ENCODE assay signal across 29 mouse cellular contexts in the genomic region with DNA sequence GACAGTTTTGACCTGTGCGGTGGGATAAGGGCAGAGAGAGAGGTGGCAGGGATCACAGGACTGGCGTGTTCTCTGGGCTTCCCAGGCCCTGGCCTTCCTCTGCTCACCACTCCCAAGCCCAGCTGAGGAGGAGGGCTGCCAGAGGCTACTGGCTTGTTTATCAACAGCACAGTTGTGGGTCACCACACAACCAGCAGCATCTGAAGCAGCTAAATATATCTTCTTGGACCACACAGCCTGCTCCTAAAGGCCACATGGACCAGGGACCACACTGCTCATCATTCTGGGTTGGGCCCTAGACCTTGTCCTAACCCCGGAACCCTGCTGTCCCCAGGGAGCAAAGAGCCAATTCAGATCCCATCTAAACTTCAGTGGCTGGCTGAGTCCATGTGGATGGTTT. TPM values are rescaled to one million over a fixed set of nuclear protein-coding genes. Genes with fewer than 3 reads are reported as not detected.
A peak's percentile ranks its signal among the peaks of the same experiment; 100 is the strongest.
DNase-seq lines count a peak whose midpoint lies in the region; ATAC-seq lines count a peak whose summit lies in the region.
"Had no signal": no experiment of that assay in that cellular context is flagged by ENCODE, and none has a peak within 500 bp of the region (broad histone marks: within the 10 kb centered on the region; RNA-seq: fewer than 3 reads in every experiment).

No protein-coding gene starts in this region.

- H3K9me3 ChIP-seq in heart, embryonic 12.5 days (replicated peaks), result peaks cover 16% of the 10 kb centered on the region
- H3K9me3 ChIP-seq in embryonic facial prominence, embryonic 15.5 days (replicated peaks), result no peaks in the 10 kb centered on the region
- peaks cover 17% of the 10 kb centered on the region for H3K9me3 ChIP-seq in hindbrain, embryonic 10.5 days
- H3K9me3 ChIP-seq: liver, embryonic 15.5 days had no signal

- H3K27me3 ChIP-seq in heart, embryonic 12.5 days (replicated peaks), result no peaks in the 10 kb centered on the region
- no peaks in the 10 kb centered on the region for H3K27me3 ChIP-seq in embryonic facial prominence, embryonic 15.5 days
- H3K27me3 ChIP-seq in hindbrain, embryonic 10.5 days (ENCODE audit: insufficient read depth, poor library complexity, severe bottlenecking), result no peaks in the 10 kb centered on the region
- H3K27me3 ChIP-seq: hindbrain, embryonic 12.5 days; limb, embryonic 12.5 days; liver, embryonic 15.5 days; midbrain, embryonic 13.5 days; neural tube, embryonic 13.5 days; Patski had no signal

- H3K4me3 ChIP-seq in heart, embryonic 12.5 days, result no peak overlapping the region
- H3K4me3 ChIP-seq in embryonic facial prominence, embryonic 15.5 days (replicated peaks), result no peak overlapping the region
- H3K4me3 ChIP-seq in hindbrain, embryonic 10.5 days, result no peak overlapping the region
- H3K4me3 ChIP-seq: forebrain, embryonic 12.5 days; hindbrain, embryonic 12.5 days; left cerebral cortex, adult 2 months; limb, embryonic 12.5 days; liver, embryonic 15.5 days; midbrain, embryonic 13.5 days; neural tube, embryonic 13.5 days had no signal

- no peak overlapping the region for H3K9ac ChIP-seq in heart, embryonic 12.5 days
- H3K9ac ChIP-seq in embryonic facial prominence, embryonic 15.5 days, result no peak overlapping the region
- H3K9ac ChIP-seq: forebrain, embryonic 12.5 days; forebrain, postnatal 0 days; hindbrain, embryonic 12.5 days; limb, embryonic 12.5 days; liver, embryonic 15.5 days; lung, embryonic 14.5 days; midbrain, embryonic 13.5 days; neural tube, embryonic 13.5 days had no signal

- DNase-seq in gastrocnemius, adult 18-20 months (ENCODE audit: low spot score), result peak; percentile 62
- no peak for DNase-seq in gastrocnemius, postnatal 4 days (ENCODE audit: low spot score in 2 of 2)
- DNase-seq in heart, adult 8-10 months (ENCODE audit: low spot score), result peak; percentile 6
- peak; percentile 69 for DNase-seq in gastrocnemius, postnatal 25 days
- DNase-seq in hindbrain, embryonic 10.5 days (ENCODE audit: low spot score), result no peak
- DNase-seq: adrenal gland, postnatal 10 days; cerebellum, adult 8-10 months; cerebellum, postnatal 25 days; forebrain, postnatal 0 days; kidney, adult 8-10 months; kidney, postnatal 14 days; lung, embryonic 14.5 days; right cerebral cortex, postnatal 4 days; thymus, postnatal 4 days had no signal

- ATAC-seq in heart, embryonic 12.5 days (ENCODE audit: insufficient number of reproducible peaks, low FRiP score), result no peak
- ATAC-seq in embryonic facial prominence, embryonic 15.5 days (ENCODE audit: insufficient number of reproducible peaks, low FRiP score, low TSS enrichment, low read depth), result peak; percentile 62
- ATAC-seq: forebrain, postnatal 0 days; intestine, embryonic 16.5 days; midbrain, embryonic 13.5 days; Patski had no signal

- no peak overlapping the region for H3K27ac ChIP-seq in heart, embryonic 12.5 days (ENCODE audit: poor library complexity, severe bottlenecking)
- H3K27ac ChIP-seq in embryonic facial prominence, embryonic 15.5 days (replicated peaks), result no peak overlapping the region
- no peak overlapping the region for H3K27ac ChIP-seq in hindbrain, embryonic 10.5 days
- H3K27ac ChIP-seq: forebrain, embryonic 12.5 days; hindbrain, embryonic 12.5 days; left cerebral cortex, adult 2 months; limb, embryonic 12.5 days; liver, embryonic 15.5 days; macrophage; midbrain, embryonic 13.5 days; neural tube, embryonic 13.5 days had no signal

- H3K4me1 ChIP-seq in heart, embryonic 12.5 days (replicated peaks), result no peaks in the 10 kb centered on the region
- no peaks in the 10 kb centered on the region for H3K4me1 ChIP-seq in embryonic facial prominence, embryonic 15.5 days
- no peaks in the 10 kb centered on the region for H3K4me1 ChIP-seq in hindbrain, embryonic 10.5 days (replicated peaks)
- H3K4me1 ChIP-seq: forebrain, embryonic 12.5 days; hindbrain, embryonic 12.5 days; limb, embryonic 12.5 days; liver, embryonic 15.5 days; midbrain, embryonic 13.5 days; neural tube, embryonic 13.5 days had no signal

- no peak overlapping the region for H3K4me2 ChIP-seq in heart, embryonic 12.5 days
- H3K4me2 ChIP-seq in embryonic facial prominence, embryonic 15.5 days (replicated peaks), result no peak overlapping the region
- H3K4me2 ChIP-seq: forebrain, embryonic 12.5 days; heart, embryonic 11.5 days; hindbrain, embryonic 12.5 days; limb, embryonic 12.5 days; liver, embryonic 15.5 days; lung, embryonic 14.5 days; midbrain, embryonic 13.5 days; neural tube, embryonic 13.5 days had no signal

- peaks cover 14% of the 10 kb centered on the region for H3K36me3 ChIP-seq in heart, embryonic 12.5 days
- H3K36me3 ChIP-seq in embryonic facial prominence, embryonic 15.5 days, result 0 out of 2 replicates have a peak, but pooled peaks cover 4% of the 10 kb centered on the region
- H3K36me3 ChIP-seq in hindbrain, embryonic 10.5 days, result peaks cover 32% of the 10 kb centered on the region
- H3K36me3 ChIP-seq: liver, embryonic 15.5 days had no signal

- 64% methylated on average over 3 of the region's 3 CpGs for WGBS in heart, embryonic 12.5 days
- 70% methylated on average over 3 of the region's 3 CpGs for WGBS in embryonic facial prominence, embryonic 15.5 days
- WGBS in hindbrain, embryonic 10.5 days, result 92% methylated on average over 3 of the region's 3 CpGs

RNA-seq across cellular contexts. Expression of gene Chac1, which starts 13.9 kb away (rescaled TPM):
- 100 to 1,000 TPM in 1 of 2 experiments, 10 to 100 TPM in 1; 50.6 to 108 TPM for total RNA-seq in gastrocnemius, adult 18-20 months (2021)
- under 1 TPM; 0.65 to 0.88 TPM for total RNA-seq in gastrocnemius, postnatal 4 days (2021)
- 10 to 100 TPM in 1 of 4 experiments, 1 to 10 TPM in 3; 2.8 to 15.4 (median 5.2) TPM for total RNA-seq in heart, adult 8-10 months (2022)
- 0.12 and 0.31 TPM in 2 replicates for polyA plus RNA-seq in heart, embryonic 12.5 days (2016; fragmentation: Nextera tagmentation; extraction: Ambion mirVana)
- polyA plus RNA-seq in embryonic facial prominence, embryonic 15.5 days (2015; fragmentation: Nextera tagmentation; extraction: Ambion mirVana), result 2.1 and 2.4 TPM in 2 replicates
- total RNA-seq in gastrocnemius, postnatal 25 days (2021), result 10 to 100 TPM; 14.2 to 69.5 TPM
- 0.67 and 0.81 TPM in 2 replicates for polyA plus RNA-seq in hindbrain, embryonic 10.5 days (2016; fragmentation: Nextera tagmentation; extraction: Ambion mirVana)
- total RNA-seq: megakaryocyte-erythroid progenitor cell, adult 5-6 weeks had no signal

RNA-seq across cellular contexts. Expression of gene Dll4, which starts 39.4 kb away (rescaled TPM):
- total RNA-seq in gastrocnemius, adult 18-20 months (2021), result 1 to 10 TPM; 3.2 to 4.5 TPM
- total RNA-seq in gastrocnemius, postnatal 4 days (2021), result 10 to 100 TPM; 13.7 to 13.9 TPM
- 10 to 100 TPM; 12.1 to 18.7 (median 18.6) TPM for total RNA-seq in heart, adult 8-10 months (2022)
- polyA plus RNA-seq in heart, embryonic 12.5 days (2016; fragmentation: Nextera tagmentation; extraction: Ambion mirVana), result 6.5 and 6.8 TPM in 2 replicates
- 5.7 and 5.8 TPM in 2 replicates for polyA plus RNA-seq in embryonic facial prominence, embryonic 15.5 days (2015; fragmentation: Nextera tagmentation; extraction: Ambion mirVana)
- 1 to 10 TPM; 3.2 to 4.5 TPM for total RNA-seq in gastrocnemius, postnatal 25 days (2021)
- 4.7 and 5.8 TPM in 2 replicates for polyA plus RNA-seq in hindbrain, embryonic 10.5 days (2016; fragmentation: Nextera tagmentation; extraction: Ambion mirVana)
- total RNA-seq: megakaryocyte-erythroid progenitor cell, adult 5-6 weeks; MEL had no signal
- polyA plus RNA-seq: macrophage had no signal

Comparison
In these comparisons a context has a peak if more than half of its experiments do, and no peak if none do; other contexts are left out.
1. DNase-seq: peak in gastrocnemius, adult 18-20 months (single experiment), heart, adult 8-10 months (single experiment) and gastrocnemius, postnatal 25 days (single experiment); none in gastrocnemius, postnatal 4 days (0 of 2) and hindbrain, embryonic 10.5 days (single experiment).